Mouse (Mus musculus): ENCODE measurements around the gene Eef1akmt2.

Gene Eef1akmt2

GRCm38 (mm10) chr7:132810879-132811278 lies 41.6 kb downstream of the Eef1akmt2 start:
- DNase-seq (ENCODE audit: low spot score in 2 of 2): peak; percentile 96 to 97

DNA sequence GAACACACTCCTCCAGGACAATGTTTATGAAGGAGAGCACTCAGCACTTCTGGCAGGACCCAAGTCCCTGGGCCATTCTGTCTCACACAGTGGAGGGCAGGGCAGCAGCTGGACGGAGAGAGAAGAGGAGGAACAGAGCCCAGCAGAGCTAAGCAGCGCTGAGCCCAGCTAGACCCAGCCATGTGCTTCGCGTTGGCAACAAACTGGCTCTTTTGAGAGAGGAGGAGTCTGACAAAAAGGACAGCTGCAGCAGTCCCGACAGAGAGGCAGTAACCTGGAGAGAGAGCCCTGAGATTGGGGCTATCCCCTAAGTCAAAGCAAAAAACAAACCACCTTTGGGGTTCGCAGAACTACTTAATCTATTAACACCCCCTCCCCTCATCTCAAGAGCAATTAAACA lies 42.1 kb downstream of the Eef1akmt2 start:
- peak in 1 of 2 experiments; percentile 46 for DNase-seq (ENCODE audit: low spot score in 2 of 2)

- no peak for DNase-seq (ENCODE audit: low spot score in 2 of 2)
Observed at GRCm38 (mm10) chr7:132809721-132810120, 42.8 kb downstream of the Eef1akmt2 start.

DNA sequence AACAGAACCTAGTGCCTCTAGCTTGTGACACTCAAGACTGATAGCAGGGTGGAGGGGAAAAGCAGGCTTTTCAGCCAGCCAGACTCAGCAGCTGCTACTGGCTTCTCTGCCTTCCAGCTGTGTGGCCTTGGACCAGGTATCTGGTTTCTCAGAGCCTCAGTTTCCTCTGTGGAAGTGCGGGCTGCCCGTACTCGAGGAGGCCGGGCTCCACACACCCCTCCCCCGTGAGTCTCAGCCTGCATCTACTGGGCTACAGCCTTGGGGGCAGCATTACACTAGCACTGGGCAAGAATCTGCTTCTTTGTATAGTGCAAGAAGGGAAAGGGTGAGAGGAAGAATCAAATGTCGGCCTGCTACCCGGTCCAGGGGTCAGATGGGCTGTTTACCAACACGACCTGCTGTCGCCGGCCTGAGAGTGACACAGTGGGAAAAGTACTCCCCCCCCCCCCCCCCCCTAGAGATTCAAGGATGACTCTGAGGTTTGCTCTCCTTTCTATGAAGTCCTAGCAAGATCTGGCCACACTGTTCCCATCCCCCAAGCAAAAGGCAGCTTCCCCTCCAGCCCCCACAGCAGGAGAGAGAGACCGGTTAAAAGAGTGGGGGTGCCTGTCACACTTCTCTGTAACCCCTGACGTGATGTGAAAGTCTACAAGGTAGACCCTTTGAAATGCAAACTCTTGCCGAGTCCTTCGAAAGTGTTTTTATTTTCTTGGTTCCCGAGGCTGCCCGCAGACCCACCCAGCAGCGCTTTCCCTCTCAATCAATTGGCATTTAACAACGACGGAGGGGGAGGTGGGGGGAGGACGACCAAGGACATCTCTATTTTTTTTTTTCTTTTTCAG lies 43.4 kb downstream of the Eef1akmt2 start:
- DNase-seq (ENCODE audit: low spot score in 2 of 2): peak; percentile 42

DNA sequence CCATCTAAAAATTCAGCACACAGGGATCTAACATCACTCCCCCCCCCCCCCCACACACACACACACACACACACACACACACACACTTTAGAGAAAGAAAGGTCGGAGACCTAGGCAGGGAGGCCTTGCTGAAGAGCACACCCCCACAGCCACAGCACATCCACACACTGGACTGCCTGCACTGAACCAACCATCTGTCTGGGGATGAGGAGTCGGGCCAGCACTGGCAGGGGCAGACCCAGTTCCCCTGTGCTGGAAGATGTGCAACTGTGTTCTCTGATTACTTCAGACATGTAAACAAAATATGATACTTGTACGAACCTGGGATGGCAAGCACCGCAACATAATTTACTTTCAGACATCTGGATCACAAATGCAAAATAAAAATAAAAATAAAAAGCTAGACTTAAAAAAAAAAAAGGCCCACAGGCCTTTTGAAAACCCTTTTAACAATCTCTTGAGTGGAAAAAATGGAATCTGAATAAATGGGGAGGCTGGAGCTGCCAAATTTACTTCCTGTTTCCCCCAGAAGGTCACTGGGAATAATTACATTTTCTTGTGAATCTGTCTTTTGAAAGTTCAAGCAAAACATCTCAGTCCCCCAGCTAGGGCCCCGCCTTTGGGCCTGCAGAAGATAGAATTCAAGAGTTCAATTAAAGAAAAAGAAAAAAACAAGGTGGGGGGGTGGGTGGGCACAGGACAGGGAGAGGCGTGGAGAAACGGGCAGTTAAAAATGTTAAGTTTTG lies 44.2 kb downstream of the Eef1akmt2 start:
- DNase-seq (ENCODE audit: low spot score in 2 of 2): no peak

DNA sequence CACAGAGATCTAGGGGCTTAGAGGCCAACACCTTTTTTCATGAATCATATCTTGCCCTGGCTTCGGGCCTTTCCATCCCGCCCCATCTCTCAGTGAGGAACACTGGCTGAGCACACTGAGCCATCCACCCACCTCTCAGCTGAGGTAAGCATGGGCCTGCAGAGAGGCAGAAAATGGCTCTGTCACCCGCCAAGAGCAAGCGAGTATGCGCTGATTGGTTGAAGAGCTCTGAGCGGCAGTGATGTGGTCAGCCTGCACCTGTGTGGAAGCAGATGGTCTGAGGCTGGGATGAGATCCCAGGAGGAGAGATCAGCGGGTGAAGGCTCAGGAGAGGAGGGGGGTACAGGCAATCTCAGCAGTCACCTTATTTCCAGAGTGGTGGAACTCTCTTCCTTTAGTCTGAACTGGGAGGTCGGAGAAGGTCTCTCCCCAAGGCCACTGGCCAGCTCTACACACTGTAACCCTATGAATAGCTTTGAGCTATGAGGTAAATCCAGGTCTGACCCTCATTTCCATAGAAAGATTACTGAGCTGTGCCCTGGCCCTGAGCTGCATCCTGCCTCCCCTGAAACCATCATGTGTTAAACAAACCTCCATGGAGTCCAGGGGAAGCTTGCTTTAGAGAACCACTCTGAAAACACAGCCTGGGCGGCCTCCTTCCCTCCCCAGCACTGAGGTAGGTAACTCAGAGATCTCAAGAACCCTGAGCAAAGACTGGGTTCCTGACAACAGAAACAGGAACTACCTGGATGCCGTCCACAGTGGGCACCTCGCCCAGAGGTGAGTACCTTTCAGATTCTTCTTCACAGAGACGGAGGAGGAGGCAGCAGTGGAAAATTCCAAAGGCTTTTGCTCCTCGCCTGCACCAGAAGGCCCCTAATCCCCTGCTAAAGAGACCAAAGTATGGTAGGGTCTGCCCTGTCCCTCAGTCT lies 45.3 kb downstream of the Eef1akmt2 start:
- DNase-seq (ENCODE audit: low spot score in 2 of 2): peak in 1 of 2 experiments; percentile 14

DNA sequence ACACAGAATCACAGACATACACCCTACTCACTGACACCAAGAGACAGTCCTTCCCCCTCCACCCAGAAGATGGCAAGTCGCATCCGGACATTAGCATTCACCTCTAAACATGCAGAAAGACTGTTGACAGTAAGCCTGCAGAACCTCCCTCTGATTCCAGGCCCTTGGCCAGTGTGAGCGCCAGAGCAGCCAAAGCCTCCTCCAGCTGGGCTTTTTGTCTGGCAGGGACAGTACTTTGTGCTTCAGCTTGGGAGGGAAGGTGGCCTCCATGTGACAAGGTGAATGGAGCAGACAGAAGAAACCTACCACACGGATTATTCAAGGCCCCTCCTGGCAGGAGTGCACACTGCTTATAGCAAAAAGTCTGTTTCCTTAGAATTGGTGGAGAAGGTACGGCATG lies 46.2 kb downstream of the Eef1akmt2 start:
- no peak for DNase-seq (ENCODE audit: low spot score in 2 of 2)

DNA sequence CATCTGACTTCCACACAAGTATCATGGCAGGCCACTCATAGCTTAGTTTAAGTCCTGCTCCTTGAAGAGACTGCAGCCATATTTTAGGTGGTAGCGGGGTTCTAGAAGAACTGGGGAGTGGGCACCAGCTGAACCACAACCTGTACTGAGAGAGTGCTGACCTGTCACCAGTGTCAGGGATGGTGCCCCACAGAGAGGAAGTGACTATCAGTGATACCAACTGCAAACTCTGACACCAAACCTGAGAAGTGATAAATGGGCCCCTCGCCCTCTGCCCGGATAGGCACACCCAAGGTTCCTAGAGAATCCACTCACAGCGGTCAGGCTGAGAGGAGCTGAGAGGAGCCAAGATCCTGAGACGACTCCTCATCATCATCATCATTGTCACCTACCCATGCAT lies 47.5 kb downstream of the Eef1akmt2 start:
- DNase-seq (ENCODE audit: low spot score in 2 of 2): no peak

- DNase-seq (ENCODE audit: low spot score in 2 of 2): peak in 1 of 2 experiments; percentile 29
Observed at GRCm38 (mm10) chr7:132804461-132804860, 48.0 kb downstream of the Eef1akmt2 start.

DNA sequence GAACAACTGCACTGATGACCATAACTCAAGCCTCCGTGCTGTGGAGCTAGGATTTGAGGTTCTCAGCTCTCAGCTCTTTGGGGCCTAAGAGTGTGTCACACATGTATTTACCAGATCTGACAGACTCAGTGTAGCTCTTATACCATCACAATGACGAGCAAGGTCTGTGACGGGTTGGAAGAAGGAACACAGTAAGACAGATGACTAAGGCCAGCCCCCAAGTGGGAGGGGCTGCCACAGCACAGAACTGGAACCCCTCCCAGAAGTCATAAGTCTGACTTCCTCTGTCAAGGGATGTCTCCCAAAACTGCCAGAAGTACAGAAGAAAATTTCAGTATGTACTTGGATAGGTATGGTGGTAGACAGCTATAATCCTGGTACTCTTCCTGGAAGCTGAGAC lies 48.5 kb downstream of the Eef1akmt2 start:
- DNase-seq (ENCODE audit: low spot score in 2 of 2): peak; percentile 15 to 65

DNA sequence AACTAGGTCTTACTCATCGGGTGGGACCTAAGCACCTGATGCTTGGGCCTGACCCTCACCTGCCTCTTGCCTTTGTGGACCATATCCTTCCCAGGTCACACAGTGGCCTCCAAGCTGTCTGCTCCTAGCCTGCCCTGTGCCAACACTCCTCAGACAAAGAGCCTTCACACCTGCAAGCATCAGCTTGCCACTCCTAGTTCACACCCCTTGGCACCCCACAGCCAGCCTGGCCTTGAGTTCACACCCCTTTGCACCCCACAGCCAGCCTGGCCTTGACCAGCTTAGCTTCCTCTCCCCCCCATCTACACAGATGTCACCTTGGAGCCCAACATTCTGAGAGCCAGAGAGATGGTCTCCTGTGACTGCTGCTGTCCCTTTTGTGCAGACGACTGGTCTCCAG lies 49.1 kb downstream of the Eef1akmt2 start:
- no peak for DNase-seq (ENCODE audit: low spot score in 2 of 2)

- DNase-seq (ENCODE audit: low spot score in 2 of 2): no peak
Observed at GRCm38 (mm10) chr7:132802691-132803090, 49.8 kb downstream of the Eef1akmt2 start.

- no peak for DNase-seq (ENCODE audit: low spot score in 2 of 2)
Observed at GRCm38 (mm10) chr7:132802066-132802465, 50.4 kb downstream of the Eef1akmt2 start.

DNA sequence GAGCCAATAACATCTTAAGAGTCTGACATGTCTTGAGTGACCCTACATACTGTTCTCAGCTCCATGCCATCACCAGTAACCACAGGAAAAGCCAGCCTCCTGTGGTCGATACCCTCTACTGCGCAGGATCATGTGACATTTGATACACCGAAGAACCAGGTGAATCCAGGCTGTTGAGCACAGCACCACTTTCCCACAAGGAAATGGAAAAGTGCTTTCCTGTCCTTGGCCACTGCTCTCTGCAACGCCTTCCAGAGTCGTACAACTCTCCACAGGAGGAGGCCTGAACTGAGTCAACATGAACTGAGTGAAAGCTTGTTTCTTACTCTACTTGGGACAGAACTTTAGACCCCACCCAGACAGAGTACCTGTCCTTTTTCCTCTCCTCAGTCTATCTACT lies 51.0 kb downstream of the Eef1akmt2 start:
- no peak for DNase-seq (ENCODE audit: low spot score in 2 of 2)

DNA sequence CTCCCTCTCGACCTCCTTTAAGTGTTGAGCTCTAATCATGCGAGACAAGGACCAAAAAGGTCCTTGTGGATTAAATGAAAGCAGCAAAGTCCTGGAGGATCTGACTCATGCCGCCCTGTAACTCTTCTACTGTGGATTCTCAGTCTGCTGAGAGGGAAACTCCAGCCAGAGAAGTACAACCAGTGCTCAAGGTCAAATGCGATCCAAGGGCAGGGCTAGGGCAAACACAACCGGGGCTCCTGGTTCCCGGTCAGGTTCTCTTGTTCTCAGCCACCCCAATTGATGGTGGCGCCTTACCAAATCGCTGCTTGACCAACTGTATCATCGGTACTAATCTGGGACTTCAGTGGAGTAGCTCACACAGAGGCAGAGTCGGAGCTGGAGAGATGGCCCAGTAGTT lies 51.6 kb downstream of the Eef1akmt2 start:
- no peak for DNase-seq (ENCODE audit: low spot score in 2 of 2)

GRCm38 (mm10) chr7:132799119-132800016 lies 53.1 kb downstream of the Eef1akmt2 start:
- DNase-seq (ENCODE audit: low spot score in 2 of 2): no peak

DNA sequence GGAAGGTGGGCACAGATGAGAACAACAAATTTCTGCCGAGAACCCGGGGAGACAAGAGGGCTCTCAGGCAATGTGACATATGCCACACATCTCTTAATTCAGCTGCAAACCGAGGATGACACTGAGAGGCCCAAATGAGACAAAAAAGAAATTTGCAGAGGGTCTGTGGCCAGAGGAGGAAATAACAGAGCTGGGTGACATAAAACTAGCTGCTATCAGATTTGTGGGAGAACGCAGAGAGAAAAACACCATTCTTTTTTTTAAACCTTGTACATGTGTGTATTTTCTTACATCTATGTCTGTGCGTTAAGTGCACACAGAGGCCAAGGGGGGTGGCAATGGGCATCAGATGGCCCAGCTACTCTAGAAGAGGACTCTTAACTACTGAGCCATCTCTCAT lies 57.3 kb downstream of the Eef1akmt2 start:
- no peak for DNase-seq (ENCODE audit: low spot score in 2 of 2)

GRCm38 (mm10) chr7:132793467-132793866 lies 59.0 kb downstream of the Eef1akmt2 start:
- no peak for DNase-seq (ENCODE audit: low spot score in 2 of 2)

GRCm38 (mm10) chr7:132790447-132791219 lies 61.8 kb downstream of the Eef1akmt2 start:
- DNase-seq (ENCODE audit: low spot score in 2 of 2): no peak

DNA sequence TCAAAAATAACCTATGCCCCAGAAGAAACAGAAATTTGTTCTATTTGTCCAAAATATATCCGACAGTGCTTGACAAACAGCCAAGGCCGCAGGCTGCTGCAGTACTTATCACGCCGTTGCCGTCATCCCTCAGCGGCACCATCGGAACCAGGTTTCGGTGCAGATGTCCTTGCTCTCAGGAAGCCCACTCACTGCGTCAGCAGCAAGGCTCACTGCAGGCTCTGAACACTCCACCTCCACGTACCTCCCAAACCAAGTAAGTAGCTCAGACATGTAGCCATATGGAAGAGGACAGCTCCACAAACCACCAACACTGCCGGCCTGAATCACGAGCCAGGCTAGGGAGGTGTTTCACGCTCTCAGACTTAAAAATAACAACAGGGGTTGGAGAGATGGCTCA lies 63.6 kb downstream of the Eef1akmt2 start:
- no peak for DNase-seq (ENCODE audit: low spot score in 2 of 2)

Measured in spleen, postnatal 10 days (tissue).